Mouse (Mus musculus): Measurements from ENCODE around the gene Araf. TPM values are rescaled to one million over a fixed set of nuclear protein-coding genes. Genes with fewer than 3 reads are reported as not detected.

The Araf gene
- polyA plus RNA-seq (2012; rRNA removed), result 173 and 180 TPM in 2 replicates

- Histone ChIP-seq H3K27me3 (replicated peaks; ENCODE audit: control insufficient read depth, insufficient read depth, low read length) (no peaks in the 10 kb centered on the region), H3K4me3 (ENCODE audit: insufficient read depth, low read depth, low read length) (peak within 1 kb of the TSS; percentile 80), H3K4me1 (ENCODE audit: control insufficient read depth, insufficient read depth, low read length) (no peaks in the 10 kb centered on the region), H3K27ac (ENCODE audit: insufficient read depth, low read depth, low read length) (peak within 1 kb of the TSS; percentile 83; the same call in 1 of the 2 replicates), H3K36me3 (ENCODE audit: control insufficient read depth, insufficient read depth, low read length) (no peaks in the 10 kb centered on the region)
- 6% methylated on average over 4 of the region's 7 CpGs for WGBS
- DNase-seq, result no peak
- TF ChIP-seq POLR2A (IDR thresholded peaks at IDR 0.05; ENCODE audit: low read depth, low read length), result no peak
- TF ChIP-seq CTCF (conservative IDR thresholded peaks at IDR 0.05; ENCODE audit: insufficient read depth, insufficient read length, low read depth, low read length), result no peak
Measured at GRCm38 (mm10) chrX:20797681-20798080, at the start of gene Araf. Araf (plus strand) TSS chrX:20797814.

- DNase-seq, result no peak
- Histone ChIP-seq H3K27ac (ENCODE audit: insufficient read depth, low read depth, low read length) (no peak overlapping the region), H3K4me1 (ENCODE audit: control insufficient read depth, insufficient read depth, low read length) (no peaks in the 10 kb centered on the region), H3K36me3 (ENCODE audit: control insufficient read depth, insufficient read depth, low read length) (no peaks in the 10 kb centered on the region), H3K4me3 (ENCODE audit: insufficient read depth, low read depth, low read length) (no peak overlapping the region), H3K27me3 (replicated peaks; ENCODE audit: control insufficient read depth, insufficient read depth, low read length) (no peaks in the 10 kb centered on the region)
- TF ChIP-seq CTCF (conservative IDR thresholded peaks at IDR 0.05; ENCODE audit: insufficient read depth, insufficient read length, low read depth, low read length), result no peak
- TF ChIP-seq POLR2A (IDR thresholded peaks at IDR 0.05; ENCODE audit: low read depth, low read length), result no peak
- WGBS, result 83% methylated on average over 2 of the region's 2 CpGs
Measured at GRCm38 (mm10) chrX:20748829-20749228, 48.8 kb upstream of the Araf start.

- no peaks in the 10 kb centered on the region for H3K27me3 ChIP-seq (replicated peaks; ENCODE audit: control insufficient read depth, insufficient read depth, low read length)
- H3K36me3 ChIP-seq (ENCODE audit: control insufficient read depth, insufficient read depth, low read length), result no peaks in the 10 kb centered on the region
- WGBS, result 84% methylated on average over 4 of the region's 4 CpGs
- no peak overlapping the region for H3K27ac ChIP-seq (ENCODE audit: insufficient read depth, low read depth, low read length)
- no peak for DNase-seq
- no peak overlapping the region for H3K4me3 ChIP-seq (ENCODE audit: insufficient read depth, low read depth, low read length)
- TF ChIP-seq POLR2A (IDR thresholded peaks at IDR 0.05; ENCODE audit: low read depth, low read length) (no peak), CTCF (conservative IDR thresholded peaks at IDR 0.05; ENCODE audit: insufficient read depth, insufficient read length, low read depth, low read length) (no peak)
- H3K4me1 ChIP-seq (ENCODE audit: control insufficient read depth, insufficient read depth, low read length), result no peaks in the 10 kb centered on the region
Measured at GRCm38 (mm10) chrX:20761201-20761600, 36.4 kb upstream of the Araf start.

- H3K27ac ChIP-seq (ENCODE audit: insufficient read depth, low read depth, low read length), result no peak overlapping the region
- TF ChIP-seq CTCF (conservative IDR thresholded peaks at IDR 0.05; ENCODE audit: insufficient read depth, insufficient read length, low read depth, low read length) (peak; percentile 83), POLR2A (IDR thresholded peaks at IDR 0.05; ENCODE audit: low read depth, low read length) (no peak)
- 0% methylated on average over 1 of the region's 1 CpGs for WGBS
- H3K27me3 ChIP-seq (replicated peaks; ENCODE audit: control insufficient read depth, insufficient read depth, low read length), result no peaks in the 10 kb centered on the region
- no peaks in the 10 kb centered on the region for H3K4me1 ChIP-seq (ENCODE audit: control insufficient read depth, insufficient read depth, low read length)
- peak; percentile 86 for DNase-seq
- no peaks in the 10 kb centered on the region for H3K36me3 ChIP-seq (ENCODE audit: control insufficient read depth, insufficient read depth, low read length)
- H3K4me3 ChIP-seq (ENCODE audit: insufficient read depth, low read depth, low read length), result no peak overlapping the region
Measured at GRCm38 (mm10) chrX:20770697-20771381, 26.8 kb upstream of the Araf start.

GRCm38 (mm10) chrX:20771666-20772065 is 25.9 kb upstream of the Araf start:
- TF ChIP-seq CTCF (conservative IDR thresholded peaks at IDR 0.05; ENCODE audit: insufficient read depth, insufficient read length, low read depth, low read length), result no peak
- no peak for TF ChIP-seq POLR2A (IDR thresholded peaks at IDR 0.05; ENCODE audit: low read depth, low read length)
- Histone ChIP-seq H3K4me1 (ENCODE audit: control insufficient read depth, insufficient read depth, low read length) (no peaks in the 10 kb centered on the region), H3K36me3 (ENCODE audit: control insufficient read depth, insufficient read depth, low read length) (no peaks in the 10 kb centered on the region), H3K27ac (ENCODE audit: insufficient read depth, low read depth, low read length) (no peak overlapping the region), H3K4me3 (ENCODE audit: insufficient read depth, low read depth, low read length) (no peak overlapping the region), H3K27me3 (replicated peaks; ENCODE audit: control insufficient read depth, insufficient read depth, low read length) (no peaks in the 10 kb centered on the region)
- no peak for DNase-seq
- WGBS, result 54% methylated on average over 2 of the region's 2 CpGs

- no peaks in the 10 kb centered on the region for H3K27me3 ChIP-seq (replicated peaks; ENCODE audit: control insufficient read depth, insufficient read depth, low read length)
- H3K27ac ChIP-seq (ENCODE audit: insufficient read depth, low read depth, low read length), result no peak overlapping the region
- TF ChIP-seq POLR2A (IDR thresholded peaks at IDR 0.05; ENCODE audit: low read depth, low read length), result no peak
- 53% methylated on average over 19 of the region's 19 CpGs for WGBS
- no peak for DNase-seq
- no peaks in the 10 kb centered on the region for H3K36me3 ChIP-seq (ENCODE audit: control insufficient read depth, insufficient read depth, low read length)
- no peak overlapping the region for H3K4me3 ChIP-seq (ENCODE audit: insufficient read depth, low read depth, low read length)
- no peaks in the 10 kb centered on the region for H3K4me1 ChIP-seq (ENCODE audit: control insufficient read depth, insufficient read depth, low read length)
Measured at GRCm38 (mm10) chrX:20775271-20776016, 22.2 kb upstream of the Araf start.

- no peak for DNase-seq
- no peak overlapping the region for H3K4me3 ChIP-seq (ENCODE audit: insufficient read depth, low read depth, low read length)
- TF ChIP-seq CTCF (conservative IDR thresholded peaks at IDR 0.05; ENCODE audit: insufficient read depth, insufficient read length, low read depth, low read length), result no peak
- no peak for TF ChIP-seq POLR2A (IDR thresholded peaks at IDR 0.05; ENCODE audit: low read depth, low read length)
- H3K4me1 ChIP-seq (ENCODE audit: control insufficient read depth, insufficient read depth, low read length), result no peaks in the 10 kb centered on the region
- H3K27me3 ChIP-seq (replicated peaks; ENCODE audit: control insufficient read depth, insufficient read depth, low read length), result no peaks in the 10 kb centered on the region
- H3K27ac ChIP-seq (ENCODE audit: insufficient read depth, low read depth, low read length), result no peak overlapping the region
- no peaks in the 10 kb centered on the region for H3K36me3 ChIP-seq (ENCODE audit: control insufficient read depth, insufficient read depth, low read length)
Measured at GRCm38 (mm10) chrX:20777619-20778018, 20.0 kb upstream of the Araf start.
